Mouse (Mus musculus) embryo, embryonic 9.5 days (tissue): ENCODE measurements around the gene Clasp1.

ENCODE experiments used
- DNase-seq: peaks from one replicate; pipeline ENCODE4 v3.0.0-alpha.2; 2017; ENCODE audit errors: extremely low spot score

Gene Clasp1

DNA sequence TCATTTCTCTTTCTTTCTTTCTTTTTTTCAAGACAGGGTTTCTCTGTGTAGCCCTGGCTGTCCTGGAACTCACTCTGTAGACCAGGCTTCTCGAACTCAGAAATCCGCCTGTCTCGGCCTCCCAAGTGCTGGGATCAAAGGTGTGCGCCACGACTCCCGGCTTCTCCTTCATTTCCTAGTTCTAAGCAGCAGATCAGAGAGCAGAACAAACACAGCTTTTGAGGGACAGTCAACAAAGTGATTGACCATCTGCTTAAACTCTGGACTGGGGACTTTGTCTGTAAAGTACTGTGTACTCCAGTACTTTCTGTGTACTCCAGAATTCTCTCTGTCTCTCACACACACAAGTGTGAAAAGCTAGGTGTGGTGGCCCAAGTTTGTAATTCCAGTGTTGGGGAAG, 14.1 kb downstream of the Clasp1 start:
- DNase-seq: no peak

DNA sequence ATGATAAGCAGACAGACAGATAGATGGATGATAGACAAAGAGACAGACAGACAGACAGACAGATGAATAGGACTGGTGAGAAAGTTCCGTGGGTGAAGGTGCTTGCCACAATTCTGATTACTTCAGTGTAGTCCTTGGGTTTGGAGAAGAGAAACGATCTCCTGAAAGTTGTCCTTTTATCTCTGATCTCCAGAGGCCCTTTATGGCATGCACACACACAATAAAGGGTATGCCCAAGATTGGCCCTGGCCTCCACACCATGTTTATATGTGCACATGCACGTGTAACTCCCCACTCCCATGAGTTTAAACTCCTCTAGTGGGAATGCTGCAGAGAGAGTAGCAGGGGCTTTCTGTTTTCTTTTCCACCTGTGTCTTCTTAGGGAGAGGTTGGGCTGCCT, 14.6 kb downstream of the Clasp1 start:
- DNase-seq: no peak

DNA sequence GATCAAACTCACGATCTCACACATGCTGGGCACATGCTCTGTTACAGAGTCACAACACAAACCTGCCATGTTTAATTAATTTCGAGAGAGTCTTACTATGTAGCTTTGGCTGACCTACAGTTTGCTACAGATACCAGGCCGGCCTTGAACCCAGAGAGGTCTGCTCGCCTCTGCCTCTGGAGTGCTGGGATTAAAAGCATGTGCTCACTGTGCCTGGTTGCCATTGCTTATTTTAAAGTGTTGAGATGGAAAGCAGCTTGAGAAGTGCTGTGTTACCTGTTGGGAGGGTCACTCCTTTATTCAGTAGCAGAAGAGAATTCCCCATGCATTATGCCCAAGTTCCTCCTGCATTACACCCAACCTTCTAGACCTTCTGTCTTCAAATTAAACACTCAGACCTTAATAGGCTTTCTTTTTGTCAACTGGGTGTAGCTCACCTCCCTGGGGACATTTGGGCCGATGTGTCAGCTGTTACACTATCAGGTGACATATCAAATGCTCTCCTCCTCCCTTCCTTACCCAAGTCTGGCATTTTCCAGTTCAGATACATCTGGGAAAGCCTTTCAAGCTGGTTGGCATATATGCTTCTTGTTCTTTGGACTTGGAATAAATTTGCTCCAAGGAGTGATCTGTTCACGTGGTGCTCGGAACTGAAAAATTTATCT, 18.9 kb downstream of the Clasp1 start:
- no peak for DNase-seq

DNA sequence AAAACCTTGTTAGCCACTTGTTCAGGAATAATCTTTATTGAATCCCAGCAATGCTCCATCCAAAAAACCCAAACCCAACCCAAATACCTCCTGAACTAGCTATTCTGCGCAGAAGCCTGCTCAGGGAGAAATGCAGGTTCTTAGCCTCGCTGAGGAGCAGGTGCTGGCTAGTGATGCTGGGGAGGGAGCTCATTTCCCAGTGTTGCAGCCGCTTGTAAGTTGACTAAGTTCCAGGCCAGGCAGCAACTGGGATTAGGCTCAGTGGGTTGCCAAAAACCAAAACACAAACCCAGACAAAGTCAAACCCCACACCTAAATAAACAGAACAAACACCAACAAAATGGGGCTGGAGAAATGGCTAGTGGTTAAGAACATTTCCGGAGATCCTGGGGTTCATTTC, 20.4 kb downstream of the Clasp1 start:
- DNase-seq: no peak

DNA sequence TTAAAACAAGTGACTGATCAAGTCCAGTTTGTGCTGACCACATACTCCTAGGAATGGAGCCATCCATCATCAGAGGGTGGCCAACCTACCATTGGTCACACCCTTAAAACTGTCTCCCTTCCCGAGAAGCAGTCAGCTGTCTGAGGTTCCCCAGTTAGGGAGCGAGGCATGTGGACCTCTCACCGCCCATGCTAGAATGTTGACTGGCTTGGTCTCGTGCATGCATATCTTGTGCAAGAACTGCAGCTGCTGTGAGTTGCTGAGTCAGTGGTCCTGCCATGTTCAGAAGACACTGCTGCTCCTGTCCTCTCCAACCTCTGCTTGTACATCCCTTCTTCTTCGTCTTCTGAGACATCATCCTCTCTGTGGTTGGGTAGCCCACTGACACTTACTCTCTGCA, 22.0 kb downstream of the Clasp1 start:
- no peak for DNase-seq

DNA sequence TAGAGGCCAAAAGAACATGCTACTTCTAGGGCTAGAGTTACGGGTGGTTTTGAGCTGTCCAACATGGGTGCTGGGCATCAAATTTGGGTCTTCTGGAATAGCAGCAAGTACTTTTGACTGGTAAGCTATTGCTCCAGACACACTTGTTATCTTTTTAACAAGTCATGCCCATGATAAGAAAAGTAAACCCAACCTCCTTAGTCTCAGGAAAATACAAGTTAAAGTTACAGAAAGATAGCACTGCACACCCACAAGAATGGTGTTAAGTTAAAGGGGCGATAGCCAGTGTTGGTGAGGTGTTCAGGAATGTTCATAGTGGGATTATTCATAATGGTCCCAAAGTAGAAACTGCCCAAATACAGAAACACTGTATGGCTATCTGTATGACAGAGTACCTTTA, 24.3 kb downstream of the Clasp1 start:
- DNase-seq: no peak

DNA sequence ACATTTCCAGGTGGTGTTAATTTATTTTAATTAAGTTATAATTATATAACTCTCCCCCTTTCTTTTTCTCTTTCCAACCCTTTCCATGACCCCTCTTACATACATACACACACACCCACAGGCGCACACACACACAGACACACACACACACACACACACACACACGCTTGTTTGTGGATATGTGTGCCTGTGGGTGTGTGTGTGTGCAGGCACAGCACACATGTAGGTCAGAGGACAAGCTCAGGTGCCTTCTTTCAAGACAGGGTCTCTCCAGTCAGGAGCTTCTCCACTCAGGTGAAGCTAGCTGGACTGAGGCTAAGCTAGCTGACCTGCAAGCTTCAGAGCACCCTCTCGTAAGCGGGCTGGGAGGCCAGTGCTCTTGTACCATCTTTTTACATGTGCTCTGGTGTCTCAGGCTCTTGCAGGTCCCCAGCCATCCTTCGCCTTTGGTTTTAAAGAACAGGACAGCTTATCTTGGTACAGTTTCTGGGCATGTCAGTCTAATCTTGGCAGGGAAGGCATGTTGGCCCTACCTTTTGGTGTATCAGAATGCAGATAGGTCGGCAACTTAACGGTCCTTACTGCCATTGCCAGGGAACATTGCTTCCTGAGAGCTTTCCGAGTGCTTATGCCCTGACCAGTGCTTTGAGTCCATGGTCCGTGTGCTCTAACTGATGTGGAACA, 28.3 kb downstream of the Clasp1 start:
- DNase-seq: no peak

DNA sequence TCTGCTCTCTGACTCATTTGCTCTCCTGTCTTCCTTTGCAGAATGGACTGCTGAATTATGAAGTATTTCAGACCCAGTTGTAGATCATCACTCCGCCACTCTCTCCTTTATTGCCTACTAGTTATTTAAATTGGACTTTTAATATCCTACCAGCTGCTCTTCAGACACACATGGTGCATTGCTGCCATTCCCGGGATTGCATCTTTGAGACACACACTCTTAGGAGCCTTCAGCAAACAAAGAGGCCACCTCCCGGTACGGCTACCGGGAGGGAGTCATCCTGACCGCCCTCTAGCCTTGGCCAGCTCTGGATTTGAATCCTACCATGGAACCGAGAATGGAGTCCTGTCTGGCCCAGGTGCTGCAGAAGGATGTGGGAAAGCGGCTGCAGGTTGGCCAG, 30.5 kb downstream of the Clasp1 start:
- no peak for DNase-seq

DNA sequence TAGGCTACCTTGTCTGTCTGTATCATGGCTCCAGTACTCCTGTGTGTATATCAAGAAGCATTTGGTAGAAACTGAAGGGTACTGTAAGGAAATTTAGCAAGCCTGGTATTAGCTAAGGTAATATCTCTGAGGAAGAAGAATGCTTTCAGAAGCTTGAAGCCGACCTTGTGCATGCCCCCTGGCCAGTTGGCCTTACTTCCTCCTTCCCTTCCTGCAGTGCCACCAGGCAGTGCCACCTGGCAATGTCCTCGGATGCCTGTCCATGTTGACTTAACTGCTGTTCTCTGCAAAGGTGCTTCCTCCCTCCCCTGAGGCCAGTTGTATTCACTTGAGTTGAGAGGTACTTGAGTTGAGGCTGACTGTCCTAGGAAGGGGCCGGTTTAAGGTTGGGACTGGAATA, 32.3 kb downstream of the Clasp1 start:
- DNase-seq: no peak

DNA sequence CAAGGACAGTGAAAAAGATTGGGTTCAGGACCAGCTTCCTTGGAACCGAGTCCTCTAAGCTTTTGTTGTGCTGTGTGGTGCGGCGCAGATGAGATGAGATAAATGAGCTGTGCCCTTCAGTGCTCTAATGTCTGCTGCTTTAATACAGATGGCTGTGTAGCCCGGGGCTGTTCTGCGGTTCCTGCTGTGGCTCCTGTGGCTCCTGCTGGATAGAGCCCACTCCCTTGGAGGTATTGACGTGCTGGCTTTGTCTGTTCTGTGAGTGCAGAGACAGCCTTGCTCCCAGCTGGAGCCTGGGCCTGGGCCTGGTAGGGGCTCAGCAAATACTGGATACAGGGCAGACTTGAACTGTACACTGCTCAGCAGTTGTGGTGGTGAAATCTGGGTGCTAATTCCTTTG, 34.0 kb downstream of the Clasp1 start:
- no peak for DNase-seq

DNA sequence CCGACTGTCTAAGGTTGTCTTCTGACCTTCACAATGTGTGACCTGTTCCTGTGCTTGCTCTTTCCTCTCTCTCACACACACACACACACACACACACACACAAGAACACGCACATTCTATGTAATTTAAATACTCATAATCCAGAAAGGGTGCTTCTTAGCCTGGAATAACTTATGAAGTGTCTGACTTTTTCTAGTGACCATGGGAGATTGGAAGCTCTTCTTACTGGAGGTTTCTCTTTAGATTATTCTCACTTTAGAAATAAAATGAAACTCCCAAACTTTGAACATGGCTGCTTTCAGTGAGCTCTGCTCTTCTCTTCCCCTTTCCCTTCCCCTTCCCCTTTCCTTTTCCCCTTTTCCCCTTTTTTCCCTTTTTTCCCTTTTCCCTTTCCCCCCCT, 37.1 kb downstream of the Clasp1 start:
- DNase-seq: no peak

DNA sequence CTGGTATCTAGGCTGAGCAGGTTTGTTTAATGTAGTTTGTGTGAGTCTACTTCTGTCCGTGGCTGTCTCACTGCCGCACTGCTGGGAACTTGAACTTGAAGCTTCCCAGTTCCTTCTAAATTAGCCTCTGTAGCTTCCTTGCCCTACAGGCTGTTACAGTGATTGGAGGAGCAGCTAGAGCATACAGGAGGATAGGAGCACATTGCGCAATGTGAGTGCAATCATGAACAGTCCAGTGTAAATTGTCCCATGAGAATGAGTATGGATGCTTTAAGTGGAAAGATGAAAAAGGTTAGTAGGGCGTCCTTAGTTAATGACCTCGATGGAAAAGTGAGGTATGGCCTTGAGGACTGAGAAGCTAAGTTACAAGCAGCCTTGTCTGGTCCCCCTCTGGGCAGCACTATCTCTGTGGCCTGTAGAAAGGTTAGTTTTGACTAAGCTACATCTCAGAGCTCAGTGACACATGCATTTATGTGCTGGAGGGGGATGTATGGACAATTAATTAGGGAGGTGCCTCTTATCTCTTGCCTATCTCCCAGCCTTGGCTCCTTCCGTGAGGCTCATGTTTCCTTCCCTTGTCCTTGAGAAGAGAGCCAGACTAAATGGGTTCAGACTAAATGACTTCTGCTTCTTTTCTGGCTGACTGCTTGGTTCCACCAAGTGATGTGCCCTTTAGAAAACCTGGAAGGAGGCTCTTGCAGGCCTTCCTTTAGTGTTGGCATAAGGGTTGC, 39.7 kb downstream of the Clasp1 start:
- DNase-seq: no peak

DNA sequence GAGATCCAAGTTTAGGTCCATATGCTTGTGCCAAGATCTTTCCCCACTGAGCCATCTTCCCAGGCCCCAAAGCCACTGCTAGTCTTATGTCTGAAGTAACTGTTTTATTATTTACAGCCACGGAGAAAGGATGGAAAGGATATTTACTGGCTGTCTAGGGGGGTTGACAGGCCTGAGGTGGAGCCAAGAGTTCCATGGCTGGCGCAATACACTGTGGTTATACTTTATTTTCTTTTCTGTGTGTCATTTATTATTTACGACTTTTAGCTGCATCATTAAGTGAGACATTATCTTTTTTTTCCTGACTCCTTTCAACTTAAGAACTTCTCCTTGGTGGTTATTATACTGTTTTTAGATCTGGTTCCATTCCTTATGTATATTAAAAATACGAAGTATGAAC, 42.7 kb downstream of the Clasp1 start:
- no peak for DNase-seq

DNA sequence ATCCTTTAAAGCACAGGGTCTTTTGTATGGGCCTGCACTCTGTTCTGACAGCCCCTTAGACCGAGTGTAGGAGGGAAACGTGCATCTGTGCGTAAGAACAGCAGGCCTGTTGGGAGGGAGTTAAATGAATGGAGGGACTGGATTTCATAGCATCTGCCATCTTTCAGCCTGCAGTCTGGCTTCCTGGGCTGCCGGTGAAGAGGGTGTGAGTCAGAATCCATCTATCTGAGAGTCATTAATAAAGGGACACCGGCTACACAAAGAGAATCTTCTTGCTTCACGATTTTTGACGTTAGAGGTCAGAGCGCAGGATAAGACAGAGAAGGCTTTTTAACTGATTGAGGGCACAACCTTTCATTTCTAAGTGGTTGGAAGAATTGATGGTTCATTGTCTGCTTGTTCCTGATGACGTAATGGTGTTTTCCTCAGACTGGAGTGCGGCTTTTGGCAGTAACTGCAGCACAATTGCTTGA, 46.2 kb downstream of the Clasp1 start:
- no peak for DNase-seq

DNA sequence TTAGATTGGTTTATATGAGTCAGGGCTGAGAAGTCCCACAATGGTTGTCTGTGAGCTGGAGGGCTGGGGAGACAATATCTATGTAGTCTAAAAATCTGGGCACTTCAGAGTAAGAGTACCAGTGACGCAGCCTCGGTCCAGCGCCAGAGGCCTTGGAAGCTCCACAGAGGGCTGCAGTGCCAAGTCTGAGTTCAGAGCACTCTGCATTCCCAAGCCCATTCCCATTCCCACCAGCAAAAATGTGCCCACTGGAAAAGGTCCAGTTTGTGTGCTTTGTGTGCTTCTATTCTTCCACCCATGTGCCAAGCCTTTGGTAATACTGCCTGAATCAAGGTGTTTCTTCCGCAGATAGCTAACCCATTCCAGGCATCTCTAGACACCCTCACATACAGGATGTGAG, 49.0 kb downstream of the Clasp1 start:
- no peak for DNase-seq

DNA sequence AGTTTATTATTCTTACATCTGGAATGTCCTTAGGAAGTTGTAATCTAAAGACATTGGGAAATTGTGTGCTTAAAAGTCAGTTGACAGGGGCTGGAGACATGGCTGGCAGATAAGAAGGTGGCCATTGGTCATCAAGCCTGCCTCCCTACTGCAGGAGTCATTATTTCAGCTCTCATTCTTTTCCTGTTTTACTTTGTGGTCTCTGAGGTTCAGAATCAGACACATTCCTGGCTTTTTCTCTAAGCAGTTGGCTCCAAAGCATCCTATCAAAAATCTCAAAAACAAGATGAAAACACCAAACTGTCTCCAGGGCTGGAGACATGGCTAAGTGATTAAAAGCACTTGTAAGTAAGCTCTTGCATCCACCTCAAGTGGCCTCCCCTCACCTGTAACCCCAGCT, 49.5 kb downstream of the Clasp1 start:
- DNase-seq: no peak

DNA sequence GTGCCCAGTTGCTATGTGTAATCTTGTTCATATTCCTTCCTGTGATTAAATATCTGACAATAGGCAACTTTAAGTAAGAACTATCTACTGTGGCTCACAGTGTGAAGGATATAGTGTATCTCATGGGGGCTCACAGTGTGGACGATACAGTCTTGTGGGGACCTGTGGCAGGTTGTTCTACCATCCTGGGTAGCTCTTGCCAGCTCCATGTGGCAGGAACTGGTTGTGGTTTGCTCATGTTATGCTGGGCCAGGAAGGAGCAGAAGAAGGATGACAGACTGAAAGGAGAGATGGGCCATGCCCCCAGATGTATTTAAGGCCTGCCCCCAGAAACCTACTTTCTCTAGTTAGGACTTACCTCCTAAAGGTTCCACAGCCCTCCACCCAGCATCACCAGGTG, 51.7 kb downstream of the Clasp1 start:
- no peak for DNase-seq

DNA sequence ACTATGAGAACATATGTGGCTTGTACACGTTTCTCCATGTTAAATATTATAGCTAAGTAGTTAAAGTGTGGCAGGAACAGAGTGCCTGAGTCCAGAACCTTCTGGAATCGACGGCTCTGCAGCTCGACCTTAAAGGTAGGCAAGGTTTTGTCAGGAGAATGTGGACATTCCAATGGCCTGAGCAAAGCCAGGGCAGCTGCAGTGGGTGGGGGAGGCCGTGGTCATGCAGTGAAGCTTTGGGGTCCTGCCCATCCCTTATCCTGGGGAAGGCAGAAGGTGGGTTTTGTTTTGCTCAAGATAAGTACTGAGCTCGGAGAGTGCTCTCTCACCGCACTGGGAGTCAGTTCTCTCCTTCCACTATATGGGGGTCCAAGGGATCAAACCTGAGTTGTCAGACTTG, 55.6 kb downstream of the Clasp1 start:
- no peak for DNase-seq

DNA sequence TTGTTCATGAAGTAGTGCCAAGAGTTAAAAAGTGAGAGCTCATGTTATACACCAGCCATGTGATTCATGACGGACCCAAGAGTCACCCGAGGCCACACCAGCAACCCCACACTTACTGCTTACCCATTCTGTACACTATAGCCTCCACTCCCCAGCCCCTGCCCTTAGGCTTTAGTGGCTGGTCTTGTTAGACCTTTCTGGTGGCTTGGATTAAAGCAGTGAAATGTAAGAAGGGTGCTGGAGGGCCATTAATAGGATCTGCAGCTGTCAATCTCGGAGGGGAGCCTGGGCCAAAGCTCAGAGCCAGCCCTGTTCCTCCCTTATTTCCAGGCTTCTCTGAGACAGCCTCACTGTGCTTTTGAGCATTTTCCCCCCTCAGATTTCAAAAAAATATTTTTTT, 56.1 kb downstream of the Clasp1 start:
- DNase-seq: no peak

DNA sequence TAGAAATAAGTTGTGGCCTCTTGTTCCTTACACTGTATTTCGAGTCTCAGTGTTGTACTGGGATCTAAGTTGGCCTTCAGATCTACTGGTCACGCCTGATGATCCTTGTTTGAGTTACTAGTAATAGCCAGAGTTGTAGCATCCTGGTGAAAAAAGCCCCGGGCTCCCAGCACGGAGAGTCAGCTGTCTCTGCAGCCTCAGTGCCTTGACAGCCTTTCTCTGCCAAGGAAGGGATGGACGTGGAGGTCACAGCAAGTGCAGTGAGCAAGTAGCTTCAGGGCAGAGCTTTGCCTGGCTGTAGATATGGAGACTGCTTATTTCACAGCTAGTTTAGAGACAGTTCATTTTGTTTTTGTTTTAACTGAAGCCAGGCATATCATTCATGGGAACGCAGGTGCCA, 56.6 kb downstream of the Clasp1 start:
- DNase-seq: no peak

DNA sequence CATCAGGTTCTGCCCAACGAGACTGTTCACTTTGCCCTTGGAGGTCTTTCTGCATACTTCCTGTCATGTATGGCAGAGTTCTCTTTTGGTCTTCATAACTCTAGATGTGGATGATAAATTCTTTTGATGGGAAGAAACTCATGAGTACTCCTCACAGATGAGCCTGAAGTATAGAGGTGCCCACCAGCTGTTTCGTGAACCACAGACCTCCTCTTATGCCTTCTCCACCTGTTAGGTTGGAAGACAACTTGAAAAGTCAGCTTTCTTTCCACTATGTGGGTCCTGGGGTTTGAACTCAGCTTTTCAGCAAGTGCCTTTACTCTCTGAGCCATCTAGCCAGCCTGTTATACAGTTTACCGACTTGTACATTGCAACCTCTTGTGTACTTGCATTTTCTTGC, 57.1 kb downstream of the Clasp1 start:
- DNase-seq: no peak

DNA sequence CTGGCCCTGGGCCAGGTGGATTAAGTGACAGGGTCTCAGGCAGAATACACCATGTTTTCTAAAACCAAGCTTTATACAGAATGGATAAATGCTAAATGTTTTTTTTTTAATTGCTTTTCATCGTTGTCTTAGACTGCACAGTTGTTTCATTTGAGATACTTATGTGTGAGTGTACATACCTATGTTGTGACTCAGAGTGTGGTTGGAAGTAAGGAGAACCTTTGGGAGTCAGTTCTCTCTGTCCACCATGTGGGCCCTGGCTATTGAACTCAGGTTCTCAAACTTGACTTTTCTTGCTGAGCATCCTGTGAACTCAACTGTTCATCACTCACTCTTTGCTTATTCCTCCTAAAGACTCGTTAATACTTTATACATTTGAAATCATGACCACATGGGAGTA, 58.3 kb downstream of the Clasp1 start:
- DNase-seq: no peak

DNA sequence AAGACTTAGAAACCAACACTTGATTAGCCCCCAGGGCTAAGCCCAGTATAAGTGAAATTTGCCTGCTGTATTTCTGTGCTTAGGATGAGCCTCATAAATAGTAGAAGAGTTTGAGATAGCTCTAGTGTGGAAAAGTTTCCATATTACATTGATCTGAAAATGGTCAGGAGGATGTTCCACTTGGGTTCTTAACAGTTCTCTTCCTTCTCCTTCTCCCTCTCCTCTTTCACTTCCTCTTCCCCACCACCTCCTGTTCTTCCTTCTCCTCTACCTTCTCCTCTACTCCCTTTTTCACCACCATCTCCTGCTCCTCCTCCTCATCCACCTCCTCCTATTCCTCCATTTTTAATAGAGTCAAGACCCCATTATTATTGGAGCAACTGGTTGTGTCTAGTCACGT, 59.4 kb downstream of the Clasp1 start:
- no peak for DNase-seq
